Mouse (Mus musculus): ENCODE results near the gene Fam240a. TPM values are rescaled to one million over a fixed set of nuclear protein-coding genes. Genes with fewer than 3 reads are reported as not detected.

The Fam240a gene
- polyA plus RNA-seq, 1 experiment from 2014 or later: not detected

DNA sequence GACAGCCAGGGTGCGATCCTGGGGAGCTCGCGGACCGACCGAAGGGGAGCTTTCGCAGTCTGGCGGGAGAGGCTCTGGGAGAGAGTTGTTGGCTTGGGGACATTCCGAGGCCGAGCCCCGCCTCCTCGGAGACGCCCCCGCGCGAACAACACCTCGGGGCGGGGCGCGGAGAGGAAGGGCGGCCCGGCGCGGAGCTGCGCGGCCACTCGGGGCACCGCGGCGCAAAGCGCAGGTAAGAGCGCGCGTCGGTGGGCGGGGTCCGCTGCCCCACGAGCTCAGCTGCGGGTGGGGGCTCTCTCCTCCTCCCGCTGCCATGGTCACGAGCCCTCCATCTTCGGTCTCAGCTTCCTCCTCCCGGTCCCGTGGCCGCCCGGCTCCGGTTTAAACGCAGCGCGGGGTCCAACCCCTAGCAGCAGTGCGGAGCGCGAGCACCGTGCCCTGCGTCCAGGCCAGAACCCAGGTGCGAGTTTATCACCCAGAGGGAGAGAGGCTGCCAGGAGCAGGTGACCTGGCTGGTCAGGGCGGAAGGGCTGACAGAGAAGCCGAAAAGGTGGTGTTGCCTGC lies 36.6 kb downstream of the Fam240a start, which contains the start of gene Tmie:
Gene Tmie, minus strand, starts transcription at position 116 of the 564 bp plus-strand sequence.
- H3K27me3 ChIP-seq (ENCODE audit: control insufficient read depth, insufficient read depth, low read length): peaks cover 32% of the 10 kb centered on the region
- H3K9me3 ChIP-seq (ENCODE audit: control insufficient read depth, low read length): no peaks in the 10 kb centered on the region
- no peak within 1 kb of the TSS for H3K27ac ChIP-seq (ENCODE audit: low read depth, low read length)
- peak within 1 kb of the TSS; percentile 43 for H3K4me3 ChIP-seq (ENCODE audit: low read depth, low read length)
- no peak for ATAC-seq (ENCODE audit: insufficient read depth, low FRiP score, low TSS enrichment)
- H3K9ac ChIP-seq (ENCODE audit: low read length): no peak within 1 kb of the TSS; the same call in 1 of the 2 replicates
- H3K4me2 ChIP-seq (ENCODE audit: low read depth): peak within 1 kb of the TSS; percentile 81
- H3K36me3 ChIP-seq (ENCODE audit: control insufficient read depth, insufficient read depth, low read length): no peaks in the 10 kb centered on the region
- WGBS: 1% methylated on average over 57 of the region's 57 CpGs
- H3K4me1 ChIP-seq (ENCODE audit: control insufficient read depth, insufficient read depth, low read length): peaks cover 5% of the 10 kb centered on the region
- peak; percentile 42 for DNase-seq (ENCODE audit: low spot score)

DNA sequence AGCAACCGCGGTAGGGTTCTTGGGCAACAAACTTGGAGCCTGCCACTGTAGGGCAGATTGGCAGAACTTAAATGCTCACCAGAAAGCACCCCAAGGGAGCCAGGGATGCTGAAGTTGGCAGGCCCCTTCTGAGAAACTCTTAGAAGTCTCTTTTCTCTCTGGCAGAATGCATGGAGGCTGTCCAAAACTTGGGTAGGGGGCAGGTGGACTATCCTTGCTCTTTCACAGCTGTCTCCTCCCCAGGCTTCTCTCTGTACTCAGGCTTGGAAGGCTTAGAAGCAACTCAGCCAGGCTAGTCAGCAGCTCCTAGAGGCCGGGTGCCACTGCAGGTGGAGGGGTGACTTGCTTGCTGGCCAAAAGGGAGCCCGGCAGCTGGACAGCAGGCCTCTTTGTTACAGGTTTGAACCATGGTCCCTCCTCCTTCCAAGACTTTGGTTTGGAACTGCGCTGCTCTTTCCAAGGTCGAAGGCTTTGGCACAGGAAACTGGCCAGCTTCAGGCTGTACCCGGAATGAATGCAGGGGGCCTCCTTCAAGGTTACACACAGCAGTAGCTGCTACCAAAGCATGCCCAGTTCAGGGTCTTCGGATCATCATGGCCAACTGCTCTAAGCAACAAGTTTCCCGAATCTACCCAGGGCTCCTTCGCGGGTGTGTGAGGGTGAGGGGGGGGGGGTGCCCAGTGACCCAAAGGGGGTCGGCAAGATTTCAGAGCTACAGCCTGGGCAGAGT lies 37.3 kb downstream of the Fam240a start, which contains the start of gene Als2cl:
Gene Als2cl, plus strand, starts transcription at position 680 of the 730 bp plus-strand sequence.
- DNase-seq (ENCODE audit: low spot score): no peak
- WGBS: 14% methylated on average over 12 of the region's 12 CpGs
- ATAC-seq (ENCODE audit: insufficient read depth, low FRiP score, low TSS enrichment): no peak

DNA sequence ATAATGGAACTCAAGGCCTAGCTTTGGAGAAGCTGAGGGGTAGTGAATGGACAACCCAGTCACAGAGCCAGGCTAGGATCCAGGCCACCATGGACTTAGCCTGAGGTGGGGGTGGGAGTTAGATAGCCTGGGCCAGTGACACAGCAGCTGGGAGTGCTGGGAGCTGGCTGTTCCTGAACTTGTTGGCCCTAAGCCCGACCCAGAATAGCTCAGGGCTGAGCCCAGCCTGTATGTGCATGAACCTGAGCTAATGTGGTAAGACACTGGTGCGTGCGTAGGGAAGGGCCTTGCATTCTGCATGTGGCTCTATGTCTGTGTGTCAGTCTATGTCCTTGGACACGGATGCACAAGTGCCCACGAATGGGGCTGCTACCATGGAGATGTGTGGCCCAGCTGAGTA lies 38.8 kb downstream of the Fam240a start:
- 85% methylated on average over 5 of the region's 5 CpGs for WGBS
- peaks cover 37% of the 10 kb centered on the region for H3K27me3 ChIP-seq (ENCODE audit: control insufficient read depth, insufficient read depth, low read length)

More for the DNA sequence above, 37.3 kb downstream of the Fam240a start, which contains the start of gene Als2cl:
- peak within 1 kb of the TSS; percentile 43 for H3K4me3 ChIP-seq (ENCODE audit: low read depth, low read length)
- H3K9ac ChIP-seq (ENCODE audit: low read length): no peak within 1 kb of the TSS; the same call in 1 of the 2 replicates
- H3K36me3 ChIP-seq (ENCODE audit: control insufficient read depth, insufficient read depth, low read length): no peaks in the 10 kb centered on the region
- H3K4me1 ChIP-seq (ENCODE audit: control insufficient read depth, insufficient read depth, low read length): peaks cover 12% of the 10 kb centered on the region
- H3K4me2 ChIP-seq (ENCODE audit: low read depth): peak within 1 kb of the TSS; percentile 81
- no peak within 1 kb of the TSS for H3K27ac ChIP-seq (ENCODE audit: low read depth, low read length)
- H3K9me3 ChIP-seq (ENCODE audit: control insufficient read depth, low read length): no peaks in the 10 kb centered on the region
- H3K27me3 ChIP-seq (ENCODE audit: control insufficient read depth, insufficient read depth, low read length): peaks cover 32% of the 10 kb centered on the region

DNA sequence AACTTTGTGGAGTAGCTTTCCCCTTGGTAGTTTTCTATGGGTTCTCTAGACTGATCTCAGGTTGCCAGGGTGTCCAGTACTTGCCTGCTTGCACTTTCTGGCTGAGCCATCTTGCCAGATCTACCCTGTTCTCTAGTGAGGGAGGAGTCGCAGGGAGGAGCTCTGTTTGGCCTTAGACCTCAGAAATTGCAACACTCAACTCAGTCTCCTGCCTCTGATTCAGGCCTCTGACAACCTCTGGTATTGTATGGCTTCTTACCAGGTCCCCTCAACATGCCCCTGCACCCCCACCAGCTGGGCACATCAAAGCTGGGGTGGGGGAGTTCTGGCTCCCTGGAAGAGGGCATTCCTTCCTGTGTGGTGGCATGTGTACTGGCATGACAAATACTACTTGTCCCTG lies 39.3 kb downstream of the Fam240a start:
- WGBS: 84% methylated on average over 1 of the region's 1 CpGs
- Histone ChIP-seq H3K9ac (ENCODE audit: low read length) (no peak overlapping the region), H3K27me3 (ENCODE audit: control insufficient read depth, insufficient read depth, low read length) (peaks cover 37% of the 10 kb centered on the region), H3K36me3 (ENCODE audit: control insufficient read depth, insufficient read depth, low read length) (no peaks in the 10 kb centered on the region), H3K4me2 (ENCODE audit: low read depth) (no peak overlapping the region), H3K9me3 (ENCODE audit: control insufficient read depth, low read length) (no peaks in the 10 kb centered on the region), H3K27ac (ENCODE audit: low read depth, low read length) (no peak overlapping the region), H3K4me3 (ENCODE audit: low read depth, low read length) (no peak overlapping the region), H3K4me1 (ENCODE audit: control insufficient read depth, insufficient read depth, low read length) (peaks cover 21% of the 10 kb centered on the region)
- no peak for DNase-seq (ENCODE audit: low spot score)
- no peak for ATAC-seq (ENCODE audit: insufficient read depth, low FRiP score, low TSS enrichment)

More for the DNA sequence above, 38.8 kb downstream of the Fam240a start:
- Histone ChIP-seq H3K36me3 (ENCODE audit: control insufficient read depth, insufficient read depth, low read length) (no peaks in the 10 kb centered on the region), H3K4me3 (ENCODE audit: low read depth, low read length) (no peak overlapping the region), H3K9ac (ENCODE audit: low read length) (no peak overlapping the region), H3K4me2 (ENCODE audit: low read depth) (no peak overlapping the region), H3K9me3 (ENCODE audit: control insufficient read depth, low read length) (no peaks in the 10 kb centered on the region), H3K4me1 (ENCODE audit: control insufficient read depth, insufficient read depth, low read length) (peaks cover 21% of the 10 kb centered on the region), H3K27ac (ENCODE audit: low read depth, low read length) (no peak overlapping the region)
- DNase-seq (ENCODE audit: low spot score) (no peak), ATAC-seq (ENCODE audit: insufficient read depth, low FRiP score, low TSS enrichment) (no peak)

DNA sequence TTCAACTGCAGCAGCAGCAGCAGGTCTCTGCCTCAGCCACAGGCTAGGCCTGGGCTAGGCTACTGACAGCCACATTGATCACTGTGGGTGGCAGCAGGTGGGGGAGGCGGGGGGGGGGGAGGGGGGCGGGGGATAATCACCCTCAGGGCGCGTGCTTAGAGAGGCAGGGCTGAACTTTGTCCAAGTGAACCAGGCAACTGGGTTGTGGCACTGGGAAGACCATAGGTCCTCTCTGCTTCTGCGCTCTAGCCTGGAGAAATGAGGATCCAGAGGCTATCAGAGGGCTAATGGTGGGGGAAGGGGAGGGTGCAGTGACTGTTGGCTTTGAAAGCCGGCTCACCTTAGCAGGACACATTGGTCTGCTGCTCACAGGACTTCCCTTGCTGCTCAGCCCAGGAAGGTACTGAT lies 41.4 kb downstream of the Fam240a start:
- WGBS: 19% methylated on average over 4 of the region's 6 CpGs
- Histone ChIP-seq H3K27ac (ENCODE audit: low read depth, low read length) (no peak overlapping the region), H3K4me1 (ENCODE audit: control insufficient read depth, insufficient read depth, low read length) (peaks cover 21% of the 10 kb centered on the region), H3K9ac (ENCODE audit: low read length) (no peak overlapping the region), H3K9me3 (ENCODE audit: control insufficient read depth, low read length) (no peaks in the 10 kb centered on the region), H3K27me3 (ENCODE audit: control insufficient read depth, insufficient read depth, low read length) (peaks cover 25% of the 10 kb centered on the region), H3K4me3 (ENCODE audit: low read depth, low read length) (no peak overlapping the region), H3K4me2 (ENCODE audit: low read depth) (no peak overlapping the region), H3K36me3 (ENCODE audit: control insufficient read depth, insufficient read depth, low read length) (no peaks in the 10 kb centered on the region)
- peak; percentile 27; the same call in 1 of the 2 replicates for ATAC-seq (ENCODE audit: insufficient read depth, low FRiP score, low TSS enrichment)
- peak; percentile 29 for DNase-seq (ENCODE audit: low spot score)

DNA sequence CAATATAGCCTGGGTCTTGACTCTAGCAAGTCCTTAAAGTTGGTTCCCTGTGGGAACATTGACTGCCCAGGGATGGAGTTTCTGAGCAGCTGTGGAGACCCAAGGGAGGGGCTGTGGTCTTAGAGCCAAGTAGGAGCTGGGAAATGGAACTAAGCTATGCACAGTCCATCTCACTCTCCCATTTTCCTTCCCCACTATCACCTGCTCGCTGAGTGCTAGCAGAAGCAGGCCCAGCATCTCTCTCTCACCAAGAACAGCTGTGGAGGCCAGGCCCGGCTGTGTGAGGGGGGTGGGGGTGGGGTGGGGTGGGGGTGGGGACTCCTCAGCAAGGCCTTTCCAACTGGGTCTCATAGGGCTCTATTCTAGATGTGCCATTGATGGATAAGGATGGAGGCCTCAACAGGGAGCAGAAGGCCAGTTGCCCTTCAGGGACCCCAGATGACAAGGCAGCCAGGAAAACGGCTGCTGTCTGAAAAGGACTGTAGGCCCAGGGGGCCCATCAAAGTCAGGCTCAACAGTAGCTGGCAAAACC lies 41.9 kb downstream of the Fam240a start:
- H3K9ac ChIP-seq (ENCODE audit: low read length): no peak overlapping the region
- H3K27ac ChIP-seq (ENCODE audit: low read depth, low read length): peak overlapping the region; percentile 27; the same call in 1 of the 2 replicates
- WGBS: 10% methylated on average over 3 of the region's 3 CpGs
- DNase-seq (ENCODE audit: low spot score) (peak; percentile 32), ATAC-seq (ENCODE audit: insufficient read depth, low FRiP score, low TSS enrichment) (peak; percentile 47)
- no peaks in the 10 kb centered on the region for H3K36me3 ChIP-seq (ENCODE audit: control insufficient read depth, insufficient read depth, low read length)
- H3K4me1 ChIP-seq (ENCODE audit: control insufficient read depth, insufficient read depth, low read length): peaks cover 21% of the 10 kb centered on the region
- H3K9me3 ChIP-seq (ENCODE audit: control insufficient read depth, low read length): no peaks in the 10 kb centered on the region
- H3K4me3 ChIP-seq (ENCODE audit: low read depth, low read length): no peak overlapping the region
- no peak overlapping the region for H3K4me2 ChIP-seq (ENCODE audit: low read depth)
- peaks cover 19% of the 10 kb centered on the region for H3K27me3 ChIP-seq (ENCODE audit: control insufficient read depth, insufficient read depth, low read length)

DNA sequence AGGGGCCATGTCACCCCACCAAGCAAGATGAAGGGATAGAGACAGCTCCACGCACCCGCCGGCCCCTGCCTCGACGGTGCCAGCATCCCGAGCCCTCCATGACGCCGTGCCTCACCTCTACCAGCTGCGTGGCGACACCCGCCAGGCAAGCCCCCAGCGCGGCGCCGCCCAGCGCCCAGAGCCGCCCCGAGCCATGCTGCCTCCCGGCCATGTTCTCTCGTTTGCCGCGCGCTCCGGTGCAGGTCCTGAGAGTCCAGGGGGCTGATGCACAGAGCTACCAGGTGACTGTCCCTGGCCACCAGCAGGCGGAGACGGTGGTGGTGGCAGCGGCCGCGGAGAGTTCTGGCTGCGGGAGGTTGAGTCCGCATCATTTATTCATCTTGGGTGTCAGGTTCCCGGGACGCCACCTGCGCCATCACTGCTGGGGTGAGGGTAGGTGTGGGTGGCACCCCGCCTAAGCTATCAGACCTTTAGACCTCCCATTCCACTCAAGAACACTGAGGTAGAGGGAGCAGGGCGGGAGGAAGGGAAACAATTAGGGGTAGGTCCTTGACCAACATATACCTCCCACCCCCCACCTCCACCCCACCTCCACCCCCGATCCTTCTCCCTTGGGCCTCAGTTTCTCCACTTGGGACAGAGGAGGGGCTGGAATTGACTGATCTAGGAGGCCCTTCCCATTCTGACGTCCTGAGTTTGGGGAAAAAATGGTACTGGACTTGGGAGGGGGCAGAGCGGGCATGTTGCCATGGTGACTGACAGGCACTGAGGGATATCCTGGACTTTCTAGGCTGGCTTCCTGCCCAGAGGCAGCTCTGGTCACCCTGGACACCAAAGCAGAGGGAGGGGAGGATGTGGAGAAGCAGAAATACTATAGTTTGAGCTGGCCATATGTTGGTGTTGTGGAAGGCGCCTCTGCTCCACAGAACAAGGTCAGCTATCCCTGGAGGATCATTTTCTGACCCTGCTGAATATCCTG lies 42.7 kb downstream of the Fam240a start:
- H3K27ac ChIP-seq (ENCODE audit: low read depth, low read length): no peak overlapping the region; the same call in 1 of the 2 replicates
- peak overlapping the region; percentile 22; the same call in 1 of the 2 replicates for H3K9ac ChIP-seq (ENCODE audit: low read length)
- no peaks in the 10 kb centered on the region for H3K9me3 ChIP-seq (ENCODE audit: control insufficient read depth, low read length)
- ATAC-seq (ENCODE audit: insufficient read depth, low FRiP score, low TSS enrichment) (peak; percentile 49), DNase-seq (ENCODE audit: low spot score) (peak; percentile 59)
- H3K27me3 ChIP-seq (ENCODE audit: control insufficient read depth, insufficient read depth, low read length): peaks cover 11% of the 10 kb centered on the region
- H3K4me2 ChIP-seq (ENCODE audit: low read depth): peak overlapping the region; percentile 57
- H3K36me3 ChIP-seq (ENCODE audit: control insufficient read depth, insufficient read depth, low read length): no peaks in the 10 kb centered on the region
- peaks cover 21% of the 10 kb centered on the region for H3K4me1 ChIP-seq (ENCODE audit: control insufficient read depth, insufficient read depth, low read length)
- 11% methylated on average over 40 of the region's 40 CpGs for WGBS
- H3K4me3 ChIP-seq (ENCODE audit: low read depth, low read length): peak overlapping the region; percentile 19

DNA sequence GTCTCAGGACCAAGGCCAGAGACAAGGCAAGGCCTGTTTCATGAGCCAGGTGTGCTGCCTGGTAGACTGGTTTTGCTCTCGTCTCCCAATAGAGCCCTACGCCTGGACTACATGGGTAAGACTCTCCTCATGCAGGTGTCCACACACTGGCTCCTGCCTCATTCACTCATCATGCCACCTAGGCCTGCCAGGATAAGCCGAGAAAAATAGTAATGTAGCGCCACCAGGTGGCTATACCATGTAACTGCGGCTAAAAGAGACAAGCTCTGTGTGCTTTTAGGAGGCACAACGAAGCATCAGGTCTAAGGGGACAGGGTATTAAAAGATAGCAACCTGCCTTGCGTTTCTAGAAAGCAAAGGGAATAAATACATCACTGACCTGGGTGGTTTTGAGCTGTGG lies 45.6 kb downstream of the Fam240a start:
- peaks cover 6% of the 10 kb centered on the region; the same call in 1 of the 2 replicates for H3K27me3 ChIP-seq (ENCODE audit: control insufficient read depth, insufficient read depth, low read length)

More for the DNA sequence above, 45.6 kb downstream of the Fam240a start:
- Histone ChIP-seq H3K4me1 (ENCODE audit: control insufficient read depth, insufficient read depth, low read length) (peaks cover 21% of the 10 kb centered on the region), H3K9me3 (ENCODE audit: control insufficient read depth, low read length) (no peaks in the 10 kb centered on the region), H3K36me3 (ENCODE audit: control insufficient read depth, insufficient read depth, low read length) (no peaks in the 10 kb centered on the region), H3K9ac (ENCODE audit: low read length) (no peak overlapping the region), H3K4me3 (ENCODE audit: low read depth, low read length) (no peak overlapping the region), H3K27ac (ENCODE audit: low read depth, low read length) (no peak overlapping the region), H3K4me2 (ENCODE audit: low read depth) (no peak overlapping the region)
- WGBS: 19% methylated on average over 7 of the region's 7 CpGs
- ATAC-seq (ENCODE audit: insufficient read depth, low FRiP score, low TSS enrichment): no peak
- DNase-seq (ENCODE audit: low spot score): peak; percentile 55

Measured in neural tube, embryonic 11.5 days (tissue).